Mouse (Mus musculus) embryo, embryonic 10 days (tissue): ENCODE measurements around the gene Neurl1b.

Experiments used
- DNase-seq: peaks from one replicate; pipeline ENCODE4 v3.0.0-alpha.2; 2015; ENCODE audit warnings: low spot score

Neurl1b gene

GRCm38 (mm10) chr17:26452371-26452972 lies 37.8 kb downstream of the Neurl1b start:
- peak; percentile 72 for DNase-seq

GRCm38 (mm10) chr17:26457506-26457905 lies 42.9 kb downstream of the Neurl1b start:
- DNase-seq: no peak

DNA sequence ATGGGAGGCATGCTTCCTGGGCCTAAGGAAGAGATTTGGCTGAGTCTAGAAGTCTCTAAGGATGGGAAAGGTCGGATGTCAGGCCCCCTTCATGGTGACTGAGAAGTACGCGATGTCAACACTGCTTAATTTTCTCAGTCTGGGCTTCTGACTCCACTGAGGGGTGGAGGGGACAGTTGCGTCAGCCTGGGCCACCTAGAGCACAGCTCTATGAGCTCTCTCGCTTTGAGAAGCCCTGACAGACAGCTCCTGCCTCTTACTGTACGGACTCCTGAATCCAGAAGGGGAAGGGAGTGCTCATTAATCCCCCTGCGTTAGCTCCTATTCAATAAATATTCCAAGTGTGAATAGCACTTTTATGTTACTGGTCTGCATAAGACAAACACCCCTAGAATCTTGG lies 43.4 kb downstream of the Neurl1b start:
- DNase-seq: no peak

DNA sequence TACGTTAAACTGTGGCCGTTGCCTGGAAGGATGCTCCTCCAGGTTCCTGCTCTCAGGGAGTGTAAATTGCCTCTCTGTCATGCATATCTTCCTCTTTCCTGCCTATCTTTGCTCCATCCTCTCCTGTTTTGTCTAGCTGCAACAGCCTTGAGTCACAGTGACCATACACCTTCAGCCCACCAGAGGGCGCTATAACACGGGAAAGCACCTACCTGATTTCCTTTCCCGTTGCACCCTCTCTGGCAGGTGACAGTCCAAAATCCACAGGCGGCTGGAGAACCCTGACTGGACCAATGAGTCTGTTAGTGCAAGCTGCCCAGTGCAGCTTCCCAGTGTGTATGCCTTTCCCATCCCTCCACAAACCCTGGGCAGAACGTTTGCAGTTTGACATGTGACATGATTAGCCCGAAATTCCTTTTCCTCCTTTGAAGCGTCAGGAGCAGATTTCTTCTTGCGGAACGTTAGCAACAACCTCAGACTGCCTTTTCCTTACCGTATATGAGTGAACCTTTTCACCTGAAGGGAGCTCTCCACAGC lies 48.1 kb downstream of the Neurl1b start:
- DNase-seq: peak; percentile 77

- no peak for DNase-seq
These were observed 48.8 kb downstream of the Neurl1b start for GRCm38 (mm10) chr17:26463432-26463831.

- DNase-seq: no peak
These were observed 49.4 kb downstream of the Neurl1b start for GRCm38 (mm10) chr17:26463984-26464383.

DNA sequence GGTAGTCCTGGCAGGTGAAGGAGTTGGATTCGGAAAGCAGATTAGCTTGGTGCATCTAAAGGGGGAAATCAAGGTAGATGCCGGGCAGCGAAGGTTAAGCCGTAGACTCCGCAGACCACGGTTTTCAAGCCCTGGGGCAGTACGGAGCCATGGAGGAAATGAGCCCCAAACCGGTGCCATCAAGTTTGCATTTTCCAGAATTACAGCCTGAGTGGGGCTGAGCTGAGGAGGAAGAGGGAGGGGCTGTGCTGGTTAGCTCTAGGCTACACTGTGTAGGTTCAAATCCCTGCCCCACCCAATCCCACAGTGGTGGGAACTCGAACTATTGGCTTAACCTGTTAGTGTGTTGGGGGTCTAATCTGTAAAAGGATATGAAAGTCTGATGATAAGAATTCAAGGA lies 49.9 kb downstream of the Neurl1b start:
- no peak for DNase-seq

DNA sequence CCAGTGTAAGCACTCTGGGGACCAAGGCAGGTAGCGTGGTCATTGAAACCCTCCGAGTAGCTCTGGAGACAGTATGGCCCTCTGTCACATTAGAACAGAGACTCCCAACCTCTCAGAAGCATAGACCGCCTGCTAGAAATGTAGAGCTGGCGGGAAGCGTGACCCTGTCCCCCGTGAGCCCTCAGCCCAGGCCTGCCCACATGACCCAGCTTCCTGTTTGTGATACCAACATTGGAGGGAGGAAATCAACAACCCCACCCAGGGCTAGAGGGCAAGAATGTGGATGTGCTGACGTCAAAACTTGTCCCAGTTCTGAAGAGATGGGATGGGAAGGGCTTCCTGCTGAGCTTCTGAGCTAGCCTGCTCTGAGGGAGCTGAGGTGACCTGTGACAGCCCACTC lies 50.3 kb downstream of the Neurl1b start:
- DNase-seq: peak; percentile 38

DNA sequence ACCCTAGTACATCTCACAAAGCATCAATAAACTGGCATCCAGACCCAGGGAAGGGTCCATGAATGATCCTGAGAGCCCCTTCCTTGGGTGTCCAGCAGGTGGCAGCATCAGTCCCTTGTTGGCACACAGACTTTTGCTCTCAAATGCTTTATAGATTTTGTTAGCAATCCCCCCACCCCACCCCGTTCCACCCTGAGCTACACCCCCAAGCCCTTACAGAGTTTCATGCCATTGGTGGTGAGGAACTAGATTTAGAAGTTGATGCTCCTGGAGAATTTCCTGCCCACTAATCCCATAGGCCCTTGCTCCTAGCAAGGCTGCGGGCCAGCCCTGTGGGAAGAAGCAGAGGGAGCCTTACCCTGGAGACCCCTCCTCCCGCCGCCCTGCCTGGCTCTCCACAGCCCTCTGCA lies 52.1 kb downstream of the Neurl1b start:
- peak; percentile 82 for DNase-seq

DNA sequence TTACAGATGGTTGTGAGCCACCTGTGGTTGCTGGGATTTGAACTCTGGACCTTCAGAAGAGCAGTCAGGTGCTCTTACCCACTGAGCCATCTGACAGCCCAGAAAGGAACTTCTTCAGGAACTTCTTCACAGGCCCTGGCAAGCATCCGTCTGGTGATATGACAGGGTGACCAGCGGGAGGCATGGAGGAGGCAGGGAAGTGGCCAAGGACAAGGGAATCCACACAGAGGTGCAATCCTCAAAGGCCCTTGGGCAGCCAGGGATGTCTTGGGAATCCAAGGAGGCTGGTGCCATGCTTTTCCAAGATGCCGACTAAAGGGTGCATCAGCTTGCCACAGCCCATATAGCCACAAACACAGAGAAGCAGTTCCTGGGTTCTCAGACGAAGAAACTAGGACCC lies 53.0 kb downstream of the Neurl1b start:
- no peak for DNase-seq

GRCm38 (mm10) chr17:26468102-26468894 lies 53.7 kb downstream of the Neurl1b start:
- no peak for DNase-seq

GRCm38 (mm10) chr17:26476871-26477270 lies 62.2 kb downstream of the Neurl1b start:
- no peak for DNase-seq

GRCm38 (mm10) chr17:26478672-26479071 lies 64.0 kb downstream of the Neurl1b start:
- no peak for DNase-seq

DNA sequence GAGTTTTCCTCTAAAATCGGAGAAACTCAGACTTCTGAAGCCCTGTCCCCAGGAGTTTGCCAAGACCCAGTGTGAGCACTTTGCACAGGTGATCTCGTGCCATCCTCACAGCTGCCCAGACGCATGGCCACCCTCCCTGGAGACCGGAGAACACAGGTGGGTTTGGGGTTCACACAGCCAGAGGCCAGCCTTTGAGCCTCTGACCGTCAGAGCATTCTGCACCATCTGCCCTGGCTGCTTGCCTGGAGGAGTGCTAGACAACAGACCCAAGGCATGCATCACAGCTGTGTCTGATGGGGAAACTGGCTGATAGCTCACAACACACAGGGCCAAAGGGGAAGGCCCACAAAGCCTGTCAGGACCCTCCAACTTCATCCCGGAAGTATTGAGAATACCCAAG lies 65.0 kb downstream of the Neurl1b start:
- no peak for DNase-seq

DNA sequence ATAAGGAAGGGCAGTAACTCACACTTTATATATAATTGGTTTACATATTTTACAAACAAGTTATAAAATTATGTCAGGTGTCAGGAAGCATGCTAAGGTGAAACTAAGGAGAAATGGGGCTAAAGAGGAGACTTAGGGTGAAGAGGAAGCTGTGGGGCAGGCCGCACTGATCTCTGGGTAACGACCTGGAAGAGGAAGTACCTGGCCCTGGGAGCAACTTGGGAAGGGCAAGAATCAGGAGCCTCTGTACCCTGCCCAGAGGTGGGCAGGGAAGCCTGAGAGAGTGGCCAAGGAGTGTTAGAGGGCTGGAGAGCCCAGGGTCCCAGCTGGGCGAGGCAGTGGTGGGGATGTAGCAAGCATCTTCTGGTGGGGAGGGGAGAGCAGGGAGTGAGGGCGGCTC lies 66.3 kb downstream of the Neurl1b start:
- no peak for DNase-seq

DNA sequence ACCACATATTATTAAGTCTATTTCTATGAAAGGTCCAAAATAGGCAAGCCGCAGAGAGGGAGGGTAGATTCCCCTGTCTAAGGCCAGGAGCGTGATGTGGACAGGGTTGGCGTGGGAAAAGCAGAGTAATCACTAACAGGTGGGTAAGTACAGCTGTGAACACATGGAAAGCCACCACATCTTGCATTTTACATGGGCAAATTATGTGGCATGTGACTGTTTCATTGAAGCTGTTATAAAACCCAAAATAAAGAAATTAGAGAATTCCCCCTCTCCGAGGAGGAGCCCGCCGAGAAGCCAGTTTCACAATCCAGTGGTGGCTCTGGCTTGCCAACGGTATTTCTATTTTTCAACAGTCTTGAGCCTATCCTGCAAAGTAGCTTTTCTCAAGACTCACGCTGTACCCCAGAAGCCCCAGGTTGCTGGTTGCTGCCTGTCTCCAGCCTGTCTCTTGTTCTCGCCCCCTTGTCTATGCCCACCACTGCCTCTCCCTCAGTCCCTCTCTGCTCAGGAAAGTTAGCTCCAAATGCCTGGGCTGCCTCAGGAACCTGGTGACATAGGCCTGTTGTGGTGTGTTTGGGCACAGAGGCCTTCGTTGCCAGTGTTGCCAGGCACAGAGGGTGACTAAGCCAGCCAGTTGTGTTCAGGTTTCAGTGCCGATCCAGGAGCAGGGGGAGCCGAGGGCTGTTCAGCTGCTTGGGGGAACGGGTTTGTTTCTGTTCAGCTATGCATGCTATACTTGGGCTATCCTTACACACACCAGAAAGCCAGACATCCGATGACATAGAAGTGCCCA lies 70.2 kb downstream of the Neurl1b start:
- no peak for DNase-seq

DNA sequence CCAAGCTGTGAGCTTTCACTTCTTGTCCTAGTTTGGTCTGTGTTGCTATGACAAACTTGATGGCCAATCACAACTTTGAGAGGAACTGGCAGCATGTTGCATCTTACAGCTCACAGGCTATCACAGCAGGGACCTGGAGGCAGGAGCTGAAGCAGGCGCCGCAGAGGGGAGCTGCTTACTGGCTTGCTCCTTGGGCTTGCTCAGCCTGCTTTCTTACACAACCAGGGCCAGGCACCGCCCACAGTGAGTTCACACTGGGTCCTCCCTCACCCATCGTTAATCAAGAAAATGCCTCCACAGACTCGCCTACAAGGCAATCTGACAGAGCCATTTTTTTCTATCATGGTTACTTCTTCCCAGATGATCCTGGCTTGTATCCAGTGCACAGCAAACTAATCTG lies 72.6 kb downstream of the Neurl1b start:
- no peak for DNase-seq

DNA sequence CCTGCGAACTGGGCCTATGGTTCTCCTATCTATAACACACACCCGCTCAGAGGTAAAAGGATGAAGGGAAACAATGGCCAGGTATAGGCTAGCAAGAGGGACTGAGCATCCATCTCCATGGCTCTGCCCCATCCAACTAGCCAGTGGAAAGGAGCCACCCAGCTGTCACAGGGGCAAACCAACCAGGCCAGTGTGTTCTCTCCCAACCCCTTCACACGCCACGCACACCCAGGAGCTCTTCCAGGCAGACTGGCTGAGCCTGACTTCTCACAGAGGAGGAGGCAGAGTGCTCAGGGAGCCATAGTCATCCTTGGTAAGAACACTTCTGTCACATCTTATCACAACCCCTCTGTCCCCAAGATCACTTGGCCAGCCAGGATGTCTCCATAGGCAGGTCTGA lies 73.3 kb downstream of the Neurl1b start:
- no peak for DNase-seq

GRCm38 (mm10) chr17:26488711-26489403 lies 74.2 kb downstream of the Neurl1b start:
- DNase-seq: no peak

GRCm38 (mm10) chr17:26490072-26490471 lies 75.4 kb downstream of the Neurl1b start:
- DNase-seq: no peak

- DNase-seq: no peak
These were observed 76.3 kb downstream of the Neurl1b start for GRCm38 (mm10) chr17:26490910-26491309.

GRCm38 (mm10) chr17:26492246-26492645 lies 77.6 kb downstream of the Neurl1b start:
- DNase-seq: no peak
